Mouse (Mus musculus): ENCODE measurements around the gene Xxylt1. TPM values are rescaled to one million over a fixed set of nuclear protein-coding genes. Genes with fewer than 3 reads are reported as not detected.
A peak's percentile ranks its signal among the peaks of the same experiment; 100 is the strongest.

Xxylt1 gene
- polyA plus RNA-seq, 1 experiment from 2014 or later: 19.1 TPM

DNA sequence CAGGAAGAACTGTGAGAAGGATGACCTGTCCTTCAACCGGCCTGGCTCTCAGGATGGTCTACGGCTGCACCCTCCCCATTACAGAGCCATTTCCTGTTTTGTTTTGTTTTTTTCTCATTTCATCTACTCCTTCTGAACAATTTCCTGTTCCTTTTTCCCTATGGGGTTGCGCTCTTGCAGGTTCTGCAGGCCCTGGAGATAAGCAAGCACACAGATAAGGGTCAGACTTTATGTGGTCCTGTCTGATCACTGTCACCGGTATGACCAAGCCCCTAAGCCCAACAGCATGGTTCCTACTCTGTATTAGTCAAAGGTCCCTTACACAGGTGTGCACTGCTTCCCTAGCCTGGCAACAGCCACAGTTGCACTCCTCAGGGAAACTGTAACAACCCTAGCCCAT is 56.2 kb downstream of the Xxylt1 start:
- DNase-seq (ENCODE audit: low spot score) (no peak), ATAC-seq (ENCODE audit: low read depth) (no peak)
- Histone ChIP-seq H3K9me3 (ENCODE audit: control insufficient read depth, low read length) (no peaks in the 10 kb centered on the region), H3K36me3 (ENCODE audit: control insufficient read depth, insufficient read depth, low read length) (no peaks in the 10 kb centered on the region), H3K27me3 (replicated peaks; ENCODE audit: control insufficient read depth, insufficient read depth, low read length) (no peaks in the 10 kb centered on the region), H3K27ac (replicated peaks; ENCODE audit: low read depth, low read length) (no peak overlapping the region), H3K4me2 (ENCODE audit: low read depth, low read length) (no peak overlapping the region), H3K9ac (ENCODE audit: low read depth, low read length) (no peak overlapping the region), H3K4me3 (ENCODE audit: low read depth, low read length) (no peak overlapping the region), H3K4me1 (ENCODE audit: control insufficient read depth, insufficient read depth, low read length) (peaks cover 15% of the 10 kb centered on the region; the same call in 1 of the 2 replicates)
- whole genome bisulfite sequencing: 83% methylated on average over 4 of the region's 4 CpGs

DNA sequence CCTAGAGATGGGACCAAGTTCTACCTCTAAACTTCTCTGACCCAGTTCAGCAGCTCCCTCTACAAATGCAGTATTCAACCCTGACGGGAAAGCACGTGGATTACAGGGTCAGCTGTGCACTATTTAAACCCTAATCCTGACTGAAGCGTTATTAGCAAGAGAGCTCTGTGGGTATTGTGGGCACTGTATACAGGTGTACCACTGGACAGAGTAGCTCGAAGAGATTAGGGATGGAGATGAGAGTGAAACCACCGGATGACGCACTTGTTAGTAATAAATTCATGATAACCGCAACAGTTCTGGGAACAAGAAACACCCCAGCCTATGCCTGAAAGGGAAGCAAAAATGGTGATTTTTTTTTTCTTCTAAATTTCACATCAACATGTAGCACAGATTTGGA is 57.0 kb downstream of the Xxylt1 start:
- DNase-seq (ENCODE audit: low spot score) (no peak), ATAC-seq (ENCODE audit: low read depth) (no peak)
- no peaks in the 10 kb centered on the region for H3K36me3 ChIP-seq (ENCODE audit: control insufficient read depth, insufficient read depth, low read length)
- H3K9ac ChIP-seq (ENCODE audit: low read depth, low read length): no peak overlapping the region
- no peaks in the 10 kb centered on the region for H3K27me3 ChIP-seq (replicated peaks; ENCODE audit: control insufficient read depth, insufficient read depth, low read length)
- no peak overlapping the region for H3K27ac ChIP-seq (replicated peaks; ENCODE audit: low read depth, low read length)
- H3K9me3 ChIP-seq (ENCODE audit: control insufficient read depth, low read length): no peaks in the 10 kb centered on the region
- H3K4me3 ChIP-seq (ENCODE audit: low read depth, low read length): no peak overlapping the region
- no peak overlapping the region for H3K4me2 ChIP-seq (ENCODE audit: low read depth, low read length)
- WGBS: 77% methylated on average over 7 of the region's 7 CpGs
- H3K4me1 ChIP-seq (ENCODE audit: control insufficient read depth, insufficient read depth, low read length): peaks cover 21% of the 10 kb centered on the region

DNA sequence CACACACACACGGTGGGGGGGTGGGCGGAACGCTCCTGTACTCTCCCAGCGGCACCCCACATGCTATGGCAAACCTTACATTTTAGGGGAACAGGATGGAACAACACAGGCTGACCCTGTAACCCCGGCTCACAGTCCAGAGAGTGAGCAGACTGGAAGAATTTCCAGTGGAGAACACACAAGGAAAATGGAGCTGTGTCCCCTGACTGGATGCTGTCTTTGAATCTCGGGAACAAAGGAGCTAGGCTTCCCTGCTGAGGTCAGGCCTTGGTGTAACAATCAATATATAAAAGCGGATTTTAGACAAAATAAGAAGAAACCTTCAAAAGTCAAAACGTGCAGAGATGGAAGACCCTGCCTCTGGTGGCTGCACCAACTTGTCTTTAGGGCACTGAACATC is 57.4 kb downstream of the Xxylt1 start:
- Histone ChIP-seq H3K27me3 (replicated peaks; ENCODE audit: control insufficient read depth, insufficient read depth, low read length) (no peaks in the 10 kb centered on the region), H3K36me3 (ENCODE audit: control insufficient read depth, insufficient read depth, low read length) (no peaks in the 10 kb centered on the region), H3K27ac (replicated peaks; ENCODE audit: low read depth, low read length) (no peak overlapping the region), H3K9ac (ENCODE audit: low read depth, low read length) (no peak overlapping the region), H3K4me2 (ENCODE audit: low read depth, low read length) (no peak overlapping the region), H3K9me3 (ENCODE audit: control insufficient read depth, low read length) (no peaks in the 10 kb centered on the region), H3K4me1 (ENCODE audit: control insufficient read depth, insufficient read depth, low read length) (peaks cover 25% of the 10 kb centered on the region), H3K4me3 (ENCODE audit: low read depth, low read length) (no peak overlapping the region)
- no peak for ATAC-seq (ENCODE audit: low read depth)
- DNase-seq (ENCODE audit: low spot score): no peak
- 83% methylated on average over 8 of the region's 8 CpGs for WGBS

DNA sequence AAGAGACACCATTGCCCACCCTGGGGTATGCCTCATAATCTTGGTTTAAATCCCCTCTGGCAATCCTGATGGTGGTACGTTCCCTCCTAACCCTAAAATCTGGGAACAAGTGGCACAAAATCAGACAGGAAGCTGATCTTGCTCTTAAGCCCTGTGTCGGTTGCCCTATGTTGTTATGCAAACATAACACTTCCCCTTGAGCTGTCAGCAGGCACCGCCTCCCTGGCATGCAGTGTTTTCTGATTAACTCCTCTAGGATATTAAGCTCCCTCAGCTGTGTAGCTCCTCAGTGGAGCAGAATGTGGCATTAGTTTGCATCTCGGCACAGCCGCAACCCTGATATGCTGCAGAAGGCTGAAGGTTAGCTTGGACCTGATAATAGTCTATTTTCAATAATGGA is 58.9 kb downstream of the Xxylt1 start:
- Histone ChIP-seq H3K27ac (replicated peaks; ENCODE audit: low read depth, low read length) (no peak overlapping the region), H3K4me1 (ENCODE audit: control insufficient read depth, insufficient read depth, low read length) (peaks cover 25% of the 10 kb centered on the region), H3K4me2 (ENCODE audit: low read depth, low read length) (no peak overlapping the region), H3K9ac (ENCODE audit: low read depth, low read length) (no peak overlapping the region), H3K9me3 (ENCODE audit: control insufficient read depth, low read length) (no peaks in the 10 kb centered on the region), H3K27me3 (replicated peaks; ENCODE audit: control insufficient read depth, insufficient read depth, low read length) (no peaks in the 10 kb centered on the region), H3K4me3 (ENCODE audit: low read depth, low read length) (no peak overlapping the region), H3K36me3 (ENCODE audit: control insufficient read depth, insufficient read depth, low read length) (no peaks in the 10 kb centered on the region)
- DNase-seq (ENCODE audit: low spot score) (peak; percentile 66), ATAC-seq (ENCODE audit: low read depth) (0 out of 2 replicates have a peak, but pooled peaks have one; percentile 41)
- WGBS: 61% methylated on average over 5 of the region's 5 CpGs

DNA sequence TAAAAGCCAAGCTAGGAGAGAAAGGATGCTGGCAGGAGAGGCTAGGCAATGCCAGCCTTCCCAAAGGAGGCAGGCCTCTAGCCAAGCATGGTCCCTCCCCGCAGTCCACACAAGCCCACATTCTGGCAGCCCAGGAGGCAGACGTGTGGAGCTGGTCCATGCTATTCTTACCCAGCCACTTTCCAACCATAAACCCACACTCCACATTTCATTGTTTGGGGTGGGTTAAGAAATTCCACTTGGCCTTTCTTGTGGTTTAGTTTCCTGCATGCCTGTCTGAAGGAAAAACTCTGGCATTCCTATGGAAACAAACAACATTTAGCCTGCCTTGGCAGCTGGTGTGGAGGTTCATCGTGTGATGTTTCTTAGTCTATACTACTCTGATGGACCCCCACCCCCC is 61.7 kb downstream of the Xxylt1 start:
- WGBS: 32% methylated on average over 3 of the region's 3 CpGs
- H3K4me2 ChIP-seq (ENCODE audit: low read depth, low read length): no peak overlapping the region
- H3K4me1 ChIP-seq (ENCODE audit: control insufficient read depth, insufficient read depth, low read length): peaks cover 32% of the 10 kb centered on the region
- DNase-seq (ENCODE audit: low spot score) (peak; percentile 76), ATAC-seq (ENCODE audit: low read depth) (peak; percentile 63)
- H3K36me3 ChIP-seq (ENCODE audit: control insufficient read depth, insufficient read depth, low read length): no peaks in the 10 kb centered on the region
- H3K9me3 ChIP-seq (ENCODE audit: control insufficient read depth, low read length): no peaks in the 10 kb centered on the region
- no peak overlapping the region for H3K4me3 ChIP-seq (ENCODE audit: low read depth, low read length)
- no peak overlapping the region for H3K9ac ChIP-seq (ENCODE audit: low read depth, low read length)
- no peaks in the 10 kb centered on the region for H3K27me3 ChIP-seq (replicated peaks; ENCODE audit: control insufficient read depth, insufficient read depth, low read length)
- 0 out of 2 replicates have a peak overlapping the region, but pooled peaks have one; percentile 50 for H3K27ac ChIP-seq (replicated peaks; ENCODE audit: low read depth, low read length)

DNA sequence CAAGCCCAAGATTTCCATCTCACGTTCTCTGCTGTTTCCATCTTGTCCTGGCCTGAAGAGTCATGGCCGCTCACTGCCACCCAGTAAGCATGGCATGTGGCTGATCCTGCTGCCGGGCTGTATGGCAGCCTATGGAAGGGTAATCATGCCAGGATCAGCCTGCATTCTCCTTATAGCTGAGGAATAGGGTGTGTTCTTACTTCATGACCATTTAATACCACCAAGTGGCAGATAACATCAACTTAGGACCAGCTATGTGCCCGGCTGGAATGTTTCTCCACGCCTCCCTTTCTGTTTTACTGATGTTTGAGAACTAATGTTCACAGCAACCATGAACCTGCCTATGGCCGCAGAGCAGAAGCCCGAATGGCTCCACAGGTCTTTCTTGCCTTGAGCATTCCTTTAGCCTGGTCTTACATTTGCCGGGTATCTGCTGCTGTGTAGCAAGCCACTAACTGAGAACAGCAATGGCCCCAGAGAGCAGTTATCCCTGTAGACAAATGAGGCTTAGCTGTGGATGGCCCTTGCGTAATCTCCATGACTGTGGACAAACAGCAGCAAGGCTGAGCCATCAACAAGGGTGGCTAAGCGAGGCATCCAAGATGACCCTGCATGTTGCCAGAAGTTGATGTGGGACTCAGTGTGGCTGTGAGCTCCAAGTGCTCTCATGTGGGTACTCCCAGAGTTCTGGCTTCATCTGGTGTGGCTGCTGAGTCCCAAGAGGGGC is 63.4 kb downstream of the Xxylt1 start:
- H3K27me3 ChIP-seq (replicated peaks; ENCODE audit: control insufficient read depth, insufficient read depth, low read length): no peaks in the 10 kb centered on the region
- WGBS: 92% methylated on average over 10 of the region's 10 CpGs
- no peaks in the 10 kb centered on the region for H3K36me3 ChIP-seq (ENCODE audit: control insufficient read depth, insufficient read depth, low read length)
- H3K4me3 ChIP-seq (ENCODE audit: low read depth, low read length): no peak overlapping the region
- H3K4me1 ChIP-seq (ENCODE audit: control insufficient read depth, insufficient read depth, low read length): peaks cover 32% of the 10 kb centered on the region
- H3K4me2 ChIP-seq (ENCODE audit: low read depth, low read length): no peak overlapping the region
- DNase-seq (ENCODE audit: low spot score): no peak
- no peaks in the 10 kb centered on the region for H3K9me3 ChIP-seq (ENCODE audit: control insufficient read depth, low read length)
- ATAC-seq (ENCODE audit: low read depth): no peak
- H3K27ac ChIP-seq (replicated peaks; ENCODE audit: low read depth, low read length): no peak overlapping the region
- H3K9ac ChIP-seq (ENCODE audit: low read depth, low read length): no peak overlapping the region

DNA sequence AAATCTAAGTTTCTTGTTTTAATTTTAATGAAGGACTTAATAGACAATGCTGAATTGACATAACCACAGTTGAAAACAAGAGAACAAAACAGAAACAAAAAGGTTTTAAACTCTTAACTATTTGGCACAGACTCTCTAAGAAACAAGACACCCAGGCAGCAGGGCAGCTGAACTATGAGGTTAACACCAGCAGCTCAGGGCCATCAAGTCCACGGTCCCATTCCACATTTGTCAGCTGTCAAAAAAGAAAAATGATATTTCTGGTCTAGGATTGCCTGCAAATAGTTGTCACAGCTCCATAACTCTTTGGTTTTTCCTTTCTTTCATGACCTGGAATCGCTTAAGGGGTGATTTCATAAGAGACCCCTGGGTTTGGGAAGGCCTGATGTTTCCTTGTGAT is 64.6 kb downstream of the Xxylt1 start:
- no peaks in the 10 kb centered on the region for H3K27me3 ChIP-seq (replicated peaks; ENCODE audit: control insufficient read depth, insufficient read depth, low read length)
- no peaks in the 10 kb centered on the region for H3K36me3 ChIP-seq (ENCODE audit: control insufficient read depth, insufficient read depth, low read length)
- no peak overlapping the region for H3K9ac ChIP-seq (ENCODE audit: low read depth, low read length)
- 0 out of 2 replicates have a peak overlapping the region, but pooled peaks have one; percentile 28 for H3K27ac ChIP-seq (replicated peaks; ENCODE audit: low read depth, low read length)
- no peaks in the 10 kb centered on the region for H3K9me3 ChIP-seq (ENCODE audit: control insufficient read depth, low read length)
- H3K4me1 ChIP-seq (ENCODE audit: control insufficient read depth, insufficient read depth, low read length): peaks cover 28% of the 10 kb centered on the region
- no peak overlapping the region for H3K4me3 ChIP-seq (ENCODE audit: low read depth, low read length)
- no peak for DNase-seq (ENCODE audit: low spot score)
- ATAC-seq (ENCODE audit: low read depth): no peak
- 54% methylated on average over 2 of the region's 2 CpGs for WGBS
- H3K4me2 ChIP-seq (ENCODE audit: low read depth, low read length): no peak overlapping the region

DNA sequence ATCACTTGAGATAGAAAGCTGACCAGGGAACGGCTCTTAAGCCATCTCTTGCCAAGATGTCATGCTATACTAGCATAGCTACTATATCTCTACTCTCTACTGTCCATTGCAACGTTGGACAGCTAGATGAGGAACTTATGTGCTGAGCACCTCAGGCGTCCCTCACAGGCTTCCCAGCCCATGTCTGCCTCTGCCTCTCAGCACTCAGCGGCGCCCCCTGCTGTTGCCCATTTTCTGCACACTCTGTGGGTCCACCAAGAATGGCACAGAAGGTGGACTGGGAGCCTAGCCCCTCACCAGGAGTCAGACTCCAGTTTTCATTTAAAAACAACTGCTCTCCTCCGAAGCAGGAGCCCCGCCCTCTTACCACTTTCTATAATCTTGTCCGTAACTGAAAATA is 65.1 kb downstream of the Xxylt1 start:
- DNase-seq (ENCODE audit: low spot score): no peak
- no peak overlapping the region for H3K27ac ChIP-seq (replicated peaks; ENCODE audit: low read depth, low read length)
- no peak for ATAC-seq (ENCODE audit: low read depth)
- H3K4me2 ChIP-seq (ENCODE audit: low read depth, low read length): no peak overlapping the region
- no peaks in the 10 kb centered on the region for H3K36me3 ChIP-seq (ENCODE audit: control insufficient read depth, insufficient read depth, low read length)
- no peaks in the 10 kb centered on the region for H3K27me3 ChIP-seq (replicated peaks; ENCODE audit: control insufficient read depth, insufficient read depth, low read length)
- 61% methylated on average over 8 of the region's 8 CpGs for WGBS
- H3K9me3 ChIP-seq (ENCODE audit: control insufficient read depth, low read length): no peaks in the 10 kb centered on the region
- H3K4me3 ChIP-seq (ENCODE audit: low read depth, low read length): no peak overlapping the region
- no peak overlapping the region for H3K9ac ChIP-seq (ENCODE audit: low read depth, low read length)
- H3K4me1 ChIP-seq (ENCODE audit: control insufficient read depth, insufficient read depth, low read length): peaks cover 24% of the 10 kb centered on the region

DNA sequence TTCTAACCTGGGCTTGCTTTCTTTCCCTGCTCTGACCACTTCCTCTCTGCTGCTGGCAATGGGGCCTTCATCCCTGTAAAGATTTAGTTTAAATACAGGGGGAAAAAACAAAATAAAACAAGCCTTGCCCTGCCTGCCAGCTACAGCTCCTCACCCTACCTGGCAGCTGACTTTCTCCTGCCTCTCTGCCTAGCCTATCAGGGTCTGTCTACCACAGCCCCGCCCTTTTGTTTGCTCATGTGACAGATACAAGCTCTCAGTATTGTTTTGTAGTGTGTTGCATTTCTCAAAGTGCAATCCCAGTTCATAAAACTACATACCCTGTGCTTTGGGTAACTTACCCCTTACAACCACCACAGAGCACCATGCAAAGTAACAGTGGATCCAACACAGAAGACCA is 66.0 kb downstream of the Xxylt1 start:
- WGBS: 86% methylated on average over 1 of the region's 1 CpGs
- Histone ChIP-seq H3K36me3 (ENCODE audit: control insufficient read depth, insufficient read depth, low read length) (no peaks in the 10 kb centered on the region), H3K4me1 (ENCODE audit: control insufficient read depth, insufficient read depth, low read length) (peaks cover 19% of the 10 kb centered on the region), H3K9me3 (ENCODE audit: control insufficient read depth, low read length) (no peaks in the 10 kb centered on the region), H3K9ac (ENCODE audit: low read depth, low read length) (no peak overlapping the region), H3K27ac (replicated peaks; ENCODE audit: low read depth, low read length) (no peak overlapping the region), H3K27me3 (replicated peaks; ENCODE audit: control insufficient read depth, insufficient read depth, low read length) (no peaks in the 10 kb centered on the region), H3K4me3 (ENCODE audit: low read depth, low read length) (no peak overlapping the region), H3K4me2 (ENCODE audit: low read depth, low read length) (no peak overlapping the region)
- DNase-seq (ENCODE audit: low spot score): no peak
- no peak for ATAC-seq (ENCODE audit: low read depth)

Measured in embryonic facial prominence, embryonic 14.5 days (tissue).